Mouse (Mus musculus): Measurements from ENCODE around the gene Sept14.

Sept14 gene

GRCm38 (mm10) chr5:129669453-129670035, 38.8 kb downstream of the Sept14 start:
- in situ Hi-C loops (cut with MboI, MseI) = no loop called here

- in situ Hi-C loops (cut with MboI, MseI) = no loop called here
Observed at GRCm38 (mm10) chr5:129667851-129668250, 40.5 kb downstream of the Sept14 start.

GRCm38 (mm10) chr5:129666271-129666909, 41.9 kb downstream of the Sept14 start:
- in situ Hi-C loops (cut with MboI, MseI) = no loop called here

- in situ Hi-C loops (cut with MboI, MseI) = no loop called here
Observed at GRCm38 (mm10) chr5:129664090-129664489, 44.2 kb downstream of the Sept14 start.

- in situ Hi-C loops (cut with MboI, MseI) = no loop called here
Observed at GRCm38 (mm10) chr5:129657931-129658330, 50.4 kb downstream of the Sept14 start.

- in situ Hi-C loops (cut with MboI, MseI) = no loop called here
Observed at GRCm38 (mm10) chr5:129657016-129657415, 51.3 kb downstream of the Sept14 start.

- in situ Hi-C loops (cut with MboI, MseI) = no loop called here
Observed at GRCm38 (mm10) chr5:129650858-129651257, 57.5 kb downstream of the Sept14 start.

Data from T-helper 1 cell (primary cell).